Mouse (Mus musculus) G1E (cell line): ENCODE results near the gene Clca2.

Experiments
- CTCF ChIP-seq: IDR thresholded peaks from 2 replicates; pipeline ENCODE4 v1.5.1; 2012; ENCODE audit warnings: low read depth, low read length, inconsistent platforms, mixed read lengths
- GATA1 ChIP-seq: IDR thresholded peaks from 2 replicates; pipeline ENCODE4 v1.6.1; 2012; ENCODE audit warnings: borderline replicate concordance, low read length, inconsistent platforms, mixed read lengths

DNA sequence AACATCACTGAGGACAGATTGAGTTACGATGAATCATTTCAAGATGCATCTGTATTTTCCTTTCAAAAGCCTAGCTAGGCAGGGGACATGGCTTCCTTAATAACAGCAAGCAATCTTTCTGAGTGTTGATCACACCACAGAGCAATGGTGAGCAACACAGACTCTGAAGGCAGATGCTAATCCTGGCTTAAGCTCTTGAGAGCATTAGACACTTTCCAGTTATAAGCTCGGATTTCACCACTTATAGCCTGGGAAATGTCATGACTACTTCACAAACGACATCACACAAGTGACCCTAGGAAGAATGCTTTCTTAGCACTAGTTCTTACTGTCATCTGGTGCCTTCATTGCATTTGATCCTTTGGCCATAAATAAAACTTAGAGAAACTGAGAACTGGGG is 71.2 kb downstream of the Clca2 start:
- TF ChIP-seq GATA1 (no peak), CTCF (no peak)
